Mouse (Mus musculus) erythroblast, embryonic 14.5 days (primary cell): ENCODE measurements around the gene Gm2022.
"Not testable (repeated sequence)": the region's sequence is repeated elsewhere in the genome, so short reads cannot be mapped to it uniquely, and the experiment has no call there.

ENCODE experiments used
- GATA1 ChIP-seq: IDR thresholded peaks from 2 replicates; pipeline ENCODE4 v1.6.1; 2012; ENCODE audit warnings: low read length, inconsistent platforms, mixed read lengths
- TAL1 ChIP-seq: IDR thresholded peaks from 3 replicates; pipeline ENCODE4 v1.6.1; 2012; ENCODE audit warnings: low read length, inconsistent platforms, mixed read lengths

GRCm38 (mm10) chr12:87919721-87920120, 24.6 kb downstream of the Gm2022 start, which contains the start of gene Gm2035:
- not testable (repeated sequence) for TF ChIP-seq GATA1, TAL1
